In genomic region chr2:92405687-92406086, GRCm38 (mm10) we compare ENCODE assay signal across 19 mouse cellular contexts. TPM values are rescaled to one million over a fixed set of nuclear protein-coding genes. Genes with fewer than 3 reads are reported as not detected.
DNase-seq lines count a peak whose midpoint lies in the region; ATAC-seq and TF ChIP-seq lines count a peak whose summit lies in the region.
"Had no signal": no experiment of that assay in that cellular context is flagged by ENCODE, and none has a peak within 500 bp of the region (broad histone marks: within the 10 kb centered on the region; RNA-seq: fewer than 3 reads in every experiment).

No protein-coding gene starts in this region.

- H3K9me3 ChIP-seq in hindbrain, embryonic 12.5 days (replicated peaks) = no peaks in the 10 kb centered on the region
- H3K9me3 ChIP-seq in hindbrain, embryonic 16.5 days (ENCODE audit: control insufficient read depth, low read length) = no peaks in the 10 kb centered on the region
- no peaks in the 10 kb centered on the region for H3K9me3 ChIP-seq in midbrain, postnatal 0 days (ENCODE audit: low read length)
- H3K9me3 ChIP-seq: forebrain, embryonic 15.5 days; heart, embryonic 13.5 days; liver, embryonic 15.5 days had no signal

- no peak for TF ChIP-seq CTCF in brain, embryonic 14.5 days (IDR thresholded peaks at IDR 0.05; ENCODE audit: borderline replicate concordance, extremely low read depth, insufficient read depth, insufficient read length)
- TF ChIP-seq CTCF in midbrain, postnatal 0 days (IDR thresholded peaks at IDR 0.05) = no peak

- H3K9ac ChIP-seq in hindbrain, embryonic 12.5 days = 0 out of 2 replicates have a peak overlapping the region, but pooled peaks have one; percentile 18
- no peak overlapping the region for H3K9ac ChIP-seq in hindbrain, embryonic 16.5 days (ENCODE audit: low read depth, low read length)
- H3K9ac ChIP-seq in midbrain, postnatal 0 days (replicated peaks; ENCODE audit: low read length, poor library complexity, severe bottlenecking) = peak overlapping the region; percentile 13; the same call in 1 of the 2 replicates
- H3K9ac ChIP-seq: forebrain, embryonic 15.5 days; heart, embryonic 13.5 days; liver, embryonic 15.5 days had no signal

- H3K27me3 ChIP-seq in hindbrain, embryonic 12.5 days = no peaks in the 10 kb centered on the region
- H3K27me3 ChIP-seq in hindbrain, embryonic 16.5 days (replicated peaks; ENCODE audit: control insufficient read depth, insufficient read depth, low read length) = no peaks in the 10 kb centered on the region
- no peaks in the 10 kb centered on the region for H3K27me3 ChIP-seq in midbrain, postnatal 0 days (ENCODE audit: insufficient read depth, low read length)
- H3K27me3 ChIP-seq: forebrain, embryonic 15.5 days had no signal

- H3K4me1 ChIP-seq in hindbrain, embryonic 12.5 days = peaks cover 27% of the 10 kb centered on the region
- H3K4me1 ChIP-seq in hindbrain, embryonic 16.5 days (ENCODE audit: control insufficient read depth, insufficient read depth, low read depth, low read length) = peaks cover 8% of the 10 kb centered on the region; the same call in 1 of the 2 replicates
- no peaks in the 10 kb centered on the region for H3K4me1 ChIP-seq in midbrain, postnatal 0 days (ENCODE audit: insufficient read depth, low read length)

- ATAC-seq in hindbrain, embryonic 12.5 days (ENCODE audit: low FRiP score) = peak; percentile 57; the same call in 1 of the 2 replicates
- no peak for ATAC-seq in hindbrain, embryonic 16.5 days
- ATAC-seq in midbrain, postnatal 0 days (ENCODE audit: low FRiP score) = no peak
- ATAC-seq: forebrain, embryonic 15.5 days; lung, postnatal 0 days had no signal

- peaks cover 69% of the 10 kb centered on the region for H3K36me3 ChIP-seq in hindbrain, embryonic 12.5 days
- H3K36me3 ChIP-seq in hindbrain, embryonic 16.5 days (ENCODE audit: control insufficient read depth, insufficient read depth, low read length) = peaks cover 30% of the 10 kb centered on the region
- H3K36me3 ChIP-seq in midbrain, postnatal 0 days (ENCODE audit: insufficient read depth, low read length) = peaks cover 62% of the 10 kb centered on the region

- H3K4me2 ChIP-seq in hindbrain, embryonic 12.5 days (replicated peaks) = no peak overlapping the region
- no peak overlapping the region for H3K4me2 ChIP-seq in hindbrain, embryonic 16.5 days (ENCODE audit: low read length)
- no peak overlapping the region for H3K4me2 ChIP-seq in midbrain, postnatal 0 days (ENCODE audit: low read depth, low read length, poor library complexity, severe bottlenecking)
- H3K4me2 ChIP-seq: forebrain, embryonic 15.5 days; heart, embryonic 13.5 days; liver, embryonic 15.5 days had no signal

- peak; percentile 41 for DNase-seq in cerebellum, adult 11-12 months
- DNase-seq in cerebellum, adult 8-10 months = no peak
- peak; percentile 29 for DNase-seq in brain, embryonic 14.5 days (ENCODE audit: low read depth)
- DNase-seq in midbrain, postnatal 0 days (ENCODE audit: low spot score) = peak; percentile 45
- no peak for DNase-seq in testis, postnatal 14 days (ENCODE audit: low spot score)
- DNase-seq in adrenal gland, adult 2 months = no peak
- DNase-seq: adrenal gland, postnatal 10 days; kidney, adult 2 months; kidney, postnatal 25 days; layer of hippocampus, adult 9-11 months; thymus, postnatal 36 days had no signal

- 67% methylated on average over 7 of the region's 7 CpGs for WGBS in hindbrain, embryonic 12.5 days
- 45% methylated on average over 7 of the region's 7 CpGs for WGBS in hindbrain, embryonic 16.5 days
- 76% methylated on average over 7 of the region's 7 CpGs for WGBS in midbrain, postnatal 0 days

- H3K4me3 ChIP-seq in hindbrain, embryonic 12.5 days = no peak overlapping the region
- no peak overlapping the region for H3K4me3 ChIP-seq in hindbrain, embryonic 16.5 days (ENCODE audit: low read length)
- no peak overlapping the region for H3K4me3 ChIP-seq in midbrain, postnatal 0 days (ENCODE audit: low read depth, low read length)
- H3K4me3 ChIP-seq: erythroblast, embryonic 14.5 days; forebrain, embryonic 15.5 days; heart, embryonic 13.5 days; liver, embryonic 15.5 days; megakaryocyte, embryonic 14.5 days had no signal

- no peak for TF ChIP-seq POLR2A in brain, embryonic 14.5 days (IDR thresholded peaks at IDR 0.05; ENCODE audit: borderline replicate concordance, extremely low read depth, insufficient read depth, insufficient read length, poor library complexity, severe bottlenecking)

- H3K27ac ChIP-seq in hindbrain, embryonic 12.5 days = peak overlapping the region; percentile 64
- H3K27ac ChIP-seq in hindbrain, embryonic 16.5 days (ENCODE audit: low read depth, low read length) = no peak overlapping the region
- no peak overlapping the region for H3K27ac ChIP-seq in midbrain, postnatal 0 days (ENCODE audit: low read depth, low read length)
- H3K27ac ChIP-seq: forebrain, embryonic 15.5 days; heart, embryonic 13.5 days; liver, embryonic 15.5 days had no signal

RNA-seq across cellular contexts. Expression of gene Mapk8ip1, which starts 4.6 kb away (rescaled TPM):
- 112 and 115 TPM in 2 replicates for polyA plus RNA-seq in hindbrain, embryonic 12.5 days (2016; fragmentation: Nextera tagmentation; extraction: Ambion mirVana)
- 112 and 130 TPM in 2 replicates for polyA plus RNA-seq in hindbrain, embryonic 16.5 days (2015; fragmentation: Nextera tagmentation; extraction: Ambion mirVana)
- polyA plus RNA-seq in brain, embryonic 14.5 days (2012; rRNA removed) = 193 and 214 TPM in 2 replicates
- total RNA-seq in midbrain, postnatal 0 days (2014; rRNA removed) = 286 and 357 TPM in 2 replicates
- 176 and 178 TPM in 2 replicates for polyA plus RNA-seq in midbrain, postnatal 0 days (2015; fragmentation: Nextera tagmentation; extraction: Ambion mirVana)
- total RNA-seq in adrenal gland, adult 2 months (2021) = 10 to 100 TPM; 30.2 to 34.9 TPM
- 60.9 and 67.1 TPM in 2 replicates for polyA plus RNA-seq in adrenal gland, adult 2 months (2012; rRNA removed)

RNA-seq across cellular contexts. Expression of gene 1700029I15Rik, which starts 23.3 kb away (rescaled TPM):
- polyA plus RNA-seq in hindbrain, embryonic 12.5 days (2016; fragmentation: Nextera tagmentation; extraction: Ambion mirVana) = 7.6 and 8.1 TPM in 2 replicates
- polyA plus RNA-seq in hindbrain, embryonic 16.5 days (2015; fragmentation: Nextera tagmentation; extraction: Ambion mirVana) = 5.8 and 7.7 TPM in 2 replicates
- 3.0 and 3.8 TPM in 2 replicates for polyA plus RNA-seq in brain, embryonic 14.5 days (2012; rRNA removed)
- 0.76 and 8.6 TPM in 2 replicates for total RNA-seq in midbrain, postnatal 0 days (2014; rRNA removed)
- 3.1 and 4.7 TPM in 2 replicates for polyA plus RNA-seq in midbrain, postnatal 0 days (2015; fragmentation: Nextera tagmentation; extraction: Ambion mirVana)
- 10 to 100 TPM in 1 of 2 experiments, 1 to 10 TPM in 1; 4.9 to 14.6 TPM for total RNA-seq in adrenal gland, adult 2 months (2021)
- polyA plus RNA-seq in adrenal gland, adult 2 months (2012; rRNA removed) = 10.5 and 15.0 TPM in 2 replicates

RNA-seq across cellular contexts. Expression of gene Cry2, which starts 28.2 kb away (rescaled TPM):
- 38.1 and 39.9 TPM in 2 replicates for polyA plus RNA-seq in hindbrain, embryonic 12.5 days (2016; fragmentation: Nextera tagmentation; extraction: Ambion mirVana)
- polyA plus RNA-seq in hindbrain, embryonic 16.5 days (2015; fragmentation: Nextera tagmentation; extraction: Ambion mirVana) = 51.4 and 53.2 TPM in 2 replicates
- polyA plus RNA-seq in brain, embryonic 14.5 days (2012; rRNA removed) = 24.1 and 31.1 TPM in 2 replicates
- 41.9 and 48.4 TPM in 2 replicates for total RNA-seq in midbrain, postnatal 0 days (2014; rRNA removed)
- 50.6 and 55.2 TPM in 2 replicates for polyA plus RNA-seq in midbrain, postnatal 0 days (2015; fragmentation: Nextera tagmentation; extraction: Ambion mirVana)
- 10 to 100 TPM; 32.9 to 45.1 TPM for total RNA-seq in adrenal gland, adult 2 months (2021)
- polyA plus RNA-seq in adrenal gland, adult 2 months (2012; rRNA removed) = 27.6 and 53.8 TPM in 2 replicates

RNA-seq across cellular contexts. Expression of gene Large2, which starts 31.0 kb away (rescaled TPM):
- 5.4 and 7.0 TPM in 2 replicates for polyA plus RNA-seq in hindbrain, embryonic 12.5 days (2016; fragmentation: Nextera tagmentation; extraction: Ambion mirVana)
- 1.7 and 2.3 TPM in 2 replicates for polyA plus RNA-seq in hindbrain, embryonic 16.5 days (2015; fragmentation: Nextera tagmentation; extraction: Ambion mirVana)
- 3.7 and 3.8 TPM in 2 replicates for polyA plus RNA-seq in brain, embryonic 14.5 days (2012; rRNA removed)
- 1.4 TPM in 2 replicates for total RNA-seq in midbrain, postnatal 0 days (2014; rRNA removed)
- 1.5 and 1.6 TPM in 2 replicates for polyA plus RNA-seq in midbrain, postnatal 0 days (2015; fragmentation: Nextera tagmentation; extraction: Ambion mirVana)
- total RNA-seq in adrenal gland, adult 2 months (2021) = 1 to 10 TPM in 1 of 2 experiments, under 1 TPM in 1; 0.45 to 1.4 TPM
- 1.3 and 2.2 TPM in 2 replicates for polyA plus RNA-seq in adrenal gland, adult 2 months (2012; rRNA removed)
- polyA plus RNA-seq: erythroblast, embryonic 14.5 days had no signal

RNA-seq across cellular contexts. Expression of gene Pex16, which starts 31.2 kb away (rescaled TPM):
- polyA plus RNA-seq in hindbrain, embryonic 12.5 days (2016; fragmentation: Nextera tagmentation; extraction: Ambion mirVana) = 23.1 and 25.0 TPM in 2 replicates
- polyA plus RNA-seq in hindbrain, embryonic 16.5 days (2015; fragmentation: Nextera tagmentation; extraction: Ambion mirVana) = 43.5 and 45.6 TPM in 2 replicates
- 37.1 and 47.1 TPM in 2 replicates for polyA plus RNA-seq in brain, embryonic 14.5 days (2012; rRNA removed)
- total RNA-seq in midbrain, postnatal 0 days (2014; rRNA removed) = 23.6 and 31.8 TPM in 2 replicates
- 43.4 and 51.5 TPM in 2 replicates for polyA plus RNA-seq in midbrain, postnatal 0 days (2015; fragmentation: Nextera tagmentation; extraction: Ambion mirVana)
- 100 to 1,000 TPM; 102 to 212 TPM for total RNA-seq in adrenal gland, adult 2 months (2021)
- polyA plus RNA-seq in adrenal gland, adult 2 months (2012; rRNA removed) = 199 and 254 TPM in 2 replicates

Comparison
In these comparisons a context has a peak if more than half of its experiments do, and no peak if none do; other contexts are left out.
1. DNase-seq: peak in cerebellum, adult 11-12 months (single experiment), brain, embryonic 14.5 days (single experiment) and midbrain, postnatal 0 days (single experiment); none in cerebellum, adult 8-10 months (single experiment), testis, postnatal 14 days (single experiment) and adrenal gland, adult 2 months (single experiment).